Mouse (Mus musculus): ENCODE results near the gene Tpte. TPM values are rescaled to one million over a fixed set of nuclear protein-coding genes. Genes with fewer than 3 reads are reported as not detected.
A peak's percentile ranks its signal among the peaks of the same experiment; 100 is the strongest.

Tpte gene
- polyA plus RNA-seq, 1 experiment, result 5.3 TPM

- Histone ChIP-seq H3K27ac (ENCODE audit: control insufficient read depth, insufficient read depth, low read depth, low read length) (no peak overlapping the region), H3K4me3 (ENCODE audit: control insufficient read depth, low read depth, low read length) (no peak overlapping the region), H3K4me1 (ENCODE audit: control insufficient read depth, insufficient read depth, low read length) (no peaks in the 10 kb centered on the region), H3K27me3 (ENCODE audit: control insufficient read depth, insufficient read depth, low read length) (no peaks in the 10 kb centered on the region), H3K36me3 (ENCODE audit: control insufficient read depth, insufficient read depth, low read length) (no peaks in the 10 kb centered on the region)
- no peak for TF ChIP-seq POLR2A (IDR thresholded peaks at IDR 0.05; ENCODE audit: control insufficient read depth, low read depth, low read length)
- TF ChIP-seq CTCF (IDR thresholded peaks at IDR 0.05; ENCODE audit: control insufficient read depth, insufficient read depth, insufficient replicate concordance, low read depth, low read length), result no peak
These were observed 76.6 kb downstream of the Tpte start for GRCm38 (mm10) chr8:22359882-22360281.

DNA sequence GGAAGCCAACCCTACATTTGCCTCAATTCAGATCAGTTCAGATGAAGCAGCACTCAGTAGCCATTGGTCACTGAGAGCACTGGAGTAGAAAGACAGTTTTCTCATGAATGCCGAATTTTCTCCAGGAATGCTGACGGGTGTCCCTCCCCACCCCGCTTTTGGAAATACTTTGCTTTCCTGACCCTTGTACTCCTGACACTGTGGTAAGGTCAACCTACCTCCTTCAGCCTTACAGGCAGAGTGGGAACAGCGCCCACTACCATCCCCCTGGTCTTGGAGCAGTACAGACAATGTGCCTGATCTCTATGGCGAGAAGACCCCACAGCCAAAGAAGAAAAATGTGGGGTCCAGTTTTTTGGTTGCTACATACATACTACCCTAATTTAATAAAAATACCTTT, 93.1 kb downstream of the Tpte start:
- no peaks in the 10 kb centered on the region for H3K4me1 ChIP-seq (ENCODE audit: control insufficient read depth, insufficient read depth, low read length)
- H3K36me3 ChIP-seq (ENCODE audit: control insufficient read depth, insufficient read depth, low read length), result no peaks in the 10 kb centered on the region
- H3K4me3 ChIP-seq (ENCODE audit: control insufficient read depth, low read depth, low read length), result no peak overlapping the region
- TF ChIP-seq POLR2A (IDR thresholded peaks at IDR 0.05; ENCODE audit: control insufficient read depth, low read depth, low read length), result no peak
- TF ChIP-seq CTCF (IDR thresholded peaks at IDR 0.05; ENCODE audit: control insufficient read depth, insufficient read depth, insufficient replicate concordance, low read depth, low read length), result no peak
- H3K27me3 ChIP-seq (ENCODE audit: control insufficient read depth, insufficient read depth, low read length), result no peaks in the 10 kb centered on the region
- no peak overlapping the region for H3K27ac ChIP-seq (ENCODE audit: control insufficient read depth, insufficient read depth, low read depth, low read length)

DNA sequence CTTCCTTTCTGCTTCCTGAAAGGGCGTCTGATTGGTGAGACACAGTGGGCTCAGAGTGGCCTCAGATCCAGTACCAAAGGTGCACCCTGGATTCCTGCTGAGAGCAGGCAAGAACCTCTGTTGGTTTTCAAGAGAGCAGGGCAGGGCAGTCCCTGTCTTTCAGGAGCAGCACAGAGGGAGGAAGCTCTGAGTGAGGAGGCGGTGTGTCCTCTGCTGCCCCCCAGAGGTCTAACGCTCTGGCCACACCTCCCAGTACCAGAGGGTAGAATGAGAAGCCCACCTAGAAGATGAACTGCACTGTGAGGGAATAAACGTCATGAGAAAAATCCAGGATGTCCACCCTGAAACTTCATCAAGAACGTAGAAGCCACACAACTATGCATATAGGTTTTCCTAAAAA, 93.7 kb downstream of the Tpte start:
- Histone ChIP-seq H3K4me3 (ENCODE audit: control insufficient read depth, low read depth, low read length) (no peak overlapping the region), H3K36me3 (ENCODE audit: control insufficient read depth, insufficient read depth, low read length) (no peaks in the 10 kb centered on the region), H3K27me3 (ENCODE audit: control insufficient read depth, insufficient read depth, low read length) (no peaks in the 10 kb centered on the region), H3K4me1 (ENCODE audit: control insufficient read depth, insufficient read depth, low read length) (no peaks in the 10 kb centered on the region), H3K27ac (ENCODE audit: control insufficient read depth, insufficient read depth, low read depth, low read length) (no peak overlapping the region)
- TF ChIP-seq CTCF (IDR thresholded peaks at IDR 0.05; ENCODE audit: control insufficient read depth, insufficient read depth, insufficient replicate concordance, low read depth, low read length), result peak; percentile 30; the same call in 1 of the 2 replicates
- TF ChIP-seq POLR2A (IDR thresholded peaks at IDR 0.05; ENCODE audit: control insufficient read depth, low read depth, low read length), result no peak

GRCm38 (mm10) chr8:22380934-22381333, 97.7 kb downstream of the Tpte start:
- Histone ChIP-seq H3K27ac (ENCODE audit: control insufficient read depth, insufficient read depth, low read depth, low read length) (no peak overlapping the region), H3K4me1 (ENCODE audit: control insufficient read depth, insufficient read depth, low read length) (peaks cover 2% of the 10 kb centered on the region; the same call in 1 of the 2 replicates), H3K27me3 (ENCODE audit: control insufficient read depth, insufficient read depth, low read length) (no peaks in the 10 kb centered on the region), H3K36me3 (ENCODE audit: control insufficient read depth, insufficient read depth, low read length) (no peaks in the 10 kb centered on the region), H3K4me3 (ENCODE audit: control insufficient read depth, low read depth, low read length) (no peak overlapping the region)
- TF ChIP-seq POLR2A (IDR thresholded peaks at IDR 0.05; ENCODE audit: control insufficient read depth, low read depth, low read length) (no peak), CTCF (IDR thresholded peaks at IDR 0.05; ENCODE audit: control insufficient read depth, insufficient read depth, insufficient replicate concordance, low read depth, low read length) (no peak)

DNA sequence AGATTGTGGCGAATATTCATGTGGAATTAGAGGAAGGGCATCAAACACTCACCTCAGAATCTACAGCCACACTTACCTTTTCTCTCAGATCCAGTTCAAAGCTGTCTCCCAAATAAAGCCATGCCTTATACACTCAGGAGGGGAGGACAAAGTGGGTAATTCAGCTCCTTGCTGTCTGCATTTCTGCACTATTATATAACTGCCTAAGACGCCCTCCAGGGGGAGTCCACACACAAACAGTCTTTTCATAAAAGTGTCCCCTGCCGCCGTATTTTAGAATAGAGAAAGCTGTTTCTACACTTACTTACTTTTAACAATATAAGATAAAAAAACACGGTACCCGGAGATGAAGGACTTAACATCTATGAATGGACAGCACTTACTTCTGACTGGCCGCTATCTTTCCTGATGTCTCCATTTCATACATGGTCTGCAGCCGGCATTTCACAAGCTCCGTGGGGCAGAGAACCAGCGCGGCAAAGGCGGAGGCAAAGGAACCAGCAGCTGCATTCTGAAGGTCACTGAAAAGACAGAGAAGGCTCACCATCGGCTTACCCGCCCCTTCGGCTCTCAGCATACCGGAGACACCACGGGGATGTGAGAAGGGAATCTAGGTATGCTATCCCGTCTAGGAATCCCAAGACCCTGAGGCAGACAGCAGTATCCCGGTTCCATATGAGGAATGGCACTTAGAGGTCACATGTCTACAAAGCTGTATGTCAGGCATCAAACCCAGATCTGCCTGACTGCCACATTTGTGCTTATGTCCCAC, 99.8 kb downstream of the Tpte start:
- H3K27me3 ChIP-seq (ENCODE audit: control insufficient read depth, insufficient read depth, low read length), result no peaks in the 10 kb centered on the region
- no peak overlapping the region for H3K4me3 ChIP-seq (ENCODE audit: control insufficient read depth, low read depth, low read length)
- no peak overlapping the region for H3K27ac ChIP-seq (ENCODE audit: control insufficient read depth, insufficient read depth, low read depth, low read length)
- no peaks in the 10 kb centered on the region for H3K36me3 ChIP-seq (ENCODE audit: control insufficient read depth, insufficient read depth, low read length)
- no peak for TF ChIP-seq POLR2A (IDR thresholded peaks at IDR 0.05; ENCODE audit: control insufficient read depth, low read depth, low read length)
- no peak for TF ChIP-seq CTCF (IDR thresholded peaks at IDR 0.05; ENCODE audit: control insufficient read depth, insufficient read depth, insufficient replicate concordance, low read depth, low read length)
- peaks cover 2% of the 10 kb centered on the region; the same call in 1 of the 2 replicates for H3K4me1 ChIP-seq (ENCODE audit: control insufficient read depth, insufficient read depth, low read length)

- TF ChIP-seq POLR2A (IDR thresholded peaks at IDR 0.05; ENCODE audit: control insufficient read depth, low read depth, low read length), result no peak
- no peak for TF ChIP-seq CTCF (IDR thresholded peaks at IDR 0.05; ENCODE audit: control insufficient read depth, insufficient read depth, insufficient replicate concordance, low read depth, low read length)
- peaks cover 2% of the 10 kb centered on the region; the same call in 1 of the 2 replicates for H3K4me1 ChIP-seq (ENCODE audit: control insufficient read depth, insufficient read depth, low read length)
- no peaks in the 10 kb centered on the region for H3K36me3 ChIP-seq (ENCODE audit: control insufficient read depth, insufficient read depth, low read length)
- no peak overlapping the region for H3K27ac ChIP-seq (ENCODE audit: control insufficient read depth, insufficient read depth, low read depth, low read length)
- H3K27me3 ChIP-seq (ENCODE audit: control insufficient read depth, insufficient read depth, low read length), result no peaks in the 10 kb centered on the region
- no peak overlapping the region for H3K4me3 ChIP-seq (ENCODE audit: control insufficient read depth, low read depth, low read length)
These were observed 101.9 kb downstream of the Tpte start for GRCm38 (mm10) chr8:22385158-22385557.

DNA sequence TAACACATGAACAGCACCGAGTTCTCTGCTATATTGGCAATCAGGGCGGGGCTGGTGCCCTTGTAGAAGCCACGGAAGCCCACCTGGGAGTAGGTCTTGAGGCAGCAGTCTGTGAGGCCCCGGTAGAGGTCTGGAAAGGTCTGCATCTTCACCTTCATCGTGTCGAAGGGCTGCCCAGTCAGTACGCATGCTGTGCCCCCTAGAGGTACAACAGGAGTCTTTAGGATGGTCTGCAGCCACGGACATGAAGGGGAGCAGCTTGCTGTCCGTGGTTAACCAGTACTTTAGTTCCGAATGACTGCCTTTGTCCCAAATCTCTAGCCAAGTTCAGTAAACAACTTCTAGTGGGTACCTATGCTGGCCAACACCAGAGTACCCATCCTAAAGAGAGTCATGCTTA, 106.6 kb downstream of the Tpte start:
- TF ChIP-seq POLR2A (IDR thresholded peaks at IDR 0.05; ENCODE audit: control insufficient read depth, low read depth, low read length) (no peak), CTCF (IDR thresholded peaks at IDR 0.05; ENCODE audit: control insufficient read depth, insufficient read depth, insufficient replicate concordance, low read depth, low read length) (no peak)
- Histone ChIP-seq H3K4me3 (ENCODE audit: control insufficient read depth, low read depth, low read length) (no peak overlapping the region), H3K27ac (ENCODE audit: control insufficient read depth, insufficient read depth, low read depth, low read length) (no peak overlapping the region), H3K4me1 (ENCODE audit: control insufficient read depth, insufficient read depth, low read length) (no peaks in the 10 kb centered on the region), H3K36me3 (ENCODE audit: control insufficient read depth, insufficient read depth, low read length) (no peaks in the 10 kb centered on the region), H3K27me3 (ENCODE audit: control insufficient read depth, insufficient read depth, low read length) (no peaks in the 10 kb centered on the region)
